Mouse (Mus musculus): ENCODE results near the gene Olfr547. TPM values are rescaled to one million over a fixed set of nuclear protein-coding genes. Genes with fewer than 3 reads are reported as not detected.
A peak's percentile ranks its signal among the peaks of the same experiment; 100 is the strongest.
"Not testable (repeated sequence)": the region's sequence is repeated elsewhere in the genome, so short reads cannot be mapped to it uniquely, and the experiment has no call there.

The Olfr547 gene
- total RNA-seq (2021) (not detected), polyA plus RNA-seq (2012; rRNA removed) (not detected in 2 replicates)
- long read RNA-seq, result 0 reads

DNA sequence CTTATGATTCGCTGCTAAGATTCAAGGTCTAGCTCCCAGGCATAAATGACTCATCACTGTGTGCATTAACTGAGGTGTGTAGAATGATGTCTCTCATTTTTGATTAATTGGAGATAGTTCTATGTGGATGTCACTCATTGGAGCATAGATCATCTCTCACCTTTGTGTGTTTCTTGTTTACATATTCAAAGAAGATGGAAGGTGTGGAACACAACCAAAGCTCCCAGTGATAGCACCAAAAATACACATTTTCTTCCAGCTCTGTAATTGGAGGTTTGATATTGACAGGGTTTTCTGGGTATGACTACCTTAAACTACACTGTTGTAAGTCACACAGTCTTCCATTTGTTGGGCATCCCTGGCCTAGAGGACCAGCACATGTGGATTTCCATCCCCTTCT is at the start of gene Olfr547:
Olfr547 (plus strand) TSS at position 301 of the 400 bp plus-strand sequence.
- no peak for DNase-seq

DNA sequence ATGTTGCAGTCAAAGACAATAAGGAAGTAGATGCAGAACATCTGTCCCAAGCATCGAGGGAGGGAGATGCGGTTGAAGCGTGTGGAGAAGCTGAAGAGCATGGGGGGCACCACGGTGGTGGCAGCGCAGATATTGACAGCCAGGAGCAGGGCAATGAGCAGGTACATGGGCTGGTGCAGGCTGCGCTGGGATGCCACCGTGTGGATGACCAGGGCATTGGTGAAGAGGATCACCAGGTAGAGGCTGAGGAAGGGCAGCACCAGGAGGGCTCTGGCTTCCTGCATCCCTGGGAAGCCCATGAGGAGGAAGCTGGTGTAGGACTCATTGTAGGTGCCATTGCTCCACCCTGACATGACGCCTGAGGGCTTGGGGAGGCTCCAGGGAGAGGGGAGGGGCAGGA is 49.8 kb upstream of the Olfr547 start:
- DNase-seq, result not testable (repeated sequence)

DNA sequence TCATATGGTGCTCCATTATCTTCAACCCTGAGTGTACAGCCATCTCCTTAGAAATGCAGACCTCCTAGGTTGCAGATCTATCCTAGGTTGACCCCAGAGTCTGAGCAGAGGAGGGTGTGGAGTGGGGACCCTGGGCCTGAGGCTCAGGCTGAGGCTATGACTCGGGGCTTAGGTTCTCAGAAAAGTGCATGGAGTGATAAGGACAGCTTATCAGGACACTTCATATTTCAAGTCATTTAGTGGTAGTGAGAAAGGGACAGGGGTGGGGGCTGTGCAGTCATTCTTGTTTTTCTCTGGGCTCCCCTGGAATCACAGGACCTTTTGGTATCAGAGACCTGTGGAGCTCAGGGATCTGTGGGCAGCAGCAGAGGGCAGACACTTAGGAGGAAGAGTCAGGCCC is 48.4 kb upstream of the Olfr547 start:
- DNase-seq, result no peak

DNA sequence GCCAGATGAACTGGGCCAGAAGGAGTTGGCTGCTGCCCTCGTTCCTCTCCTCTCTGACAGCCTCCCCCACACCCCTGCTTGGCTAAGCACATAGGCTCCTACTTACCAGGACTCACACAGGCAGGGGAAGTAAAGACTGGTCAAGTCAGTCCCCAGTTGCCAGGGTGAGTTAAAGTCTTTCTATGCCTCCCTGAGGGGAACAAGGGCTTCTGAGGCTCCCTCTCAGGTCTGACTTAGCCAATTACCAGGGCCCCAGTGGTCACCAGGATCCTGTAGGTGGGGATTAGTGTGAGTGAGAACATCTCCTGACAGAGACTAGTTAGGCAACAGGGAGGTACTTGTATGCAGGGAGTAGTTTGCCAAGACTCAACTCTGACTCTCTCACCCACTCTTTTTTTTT is 46.4 kb upstream of the Olfr547 start, which contains the start of gene Olfr544:
Olfr544 (minus strand) TSS at position 153 of the 400 bp plus-strand sequence.
- no peak for DNase-seq

DNA sequence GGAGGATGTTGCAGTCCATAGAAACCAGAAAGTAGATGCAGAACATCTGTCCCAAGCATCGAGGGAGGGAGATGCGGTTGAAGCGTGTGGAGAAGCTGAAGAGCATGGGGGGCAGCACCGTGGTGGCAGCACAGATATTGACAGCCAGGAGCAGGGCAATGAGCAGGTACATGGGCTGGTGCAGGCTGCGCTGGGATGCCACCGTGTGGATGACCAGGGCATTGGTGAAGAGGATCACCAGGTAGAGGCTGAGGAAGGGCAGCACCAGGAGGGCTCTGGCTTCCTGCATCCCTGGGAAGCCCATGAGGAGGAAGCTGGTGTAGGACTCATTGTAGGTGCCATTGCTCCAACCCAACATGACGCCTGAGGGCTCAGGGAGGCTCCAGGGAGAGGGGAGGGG is 40.1 kb upstream of the Olfr547 start:
- not testable (repeated sequence) for DNase-seq

DNA sequence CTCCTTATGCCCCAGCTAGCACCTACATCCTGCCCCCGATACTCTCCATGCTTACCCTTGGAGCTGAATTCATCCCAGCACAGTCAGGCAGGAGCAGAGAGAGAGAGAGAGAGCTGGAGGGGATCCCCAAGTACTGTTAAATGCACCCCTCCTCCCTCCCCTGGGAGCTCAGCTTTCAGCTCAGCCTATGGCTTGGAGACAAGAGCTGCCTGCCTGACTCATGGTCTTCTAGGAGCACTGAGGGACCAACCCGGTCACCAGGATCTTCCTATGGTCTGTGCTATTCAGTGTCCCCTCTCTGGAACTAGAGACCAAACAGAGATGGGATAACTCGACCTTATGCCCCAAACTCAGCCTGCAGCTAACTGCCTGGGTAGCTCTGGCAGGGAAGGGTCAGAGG is 35.1 kb upstream of the Olfr547 start, which contains the start of gene Olfr545:
Olfr545 (minus strand) TSS at position 101 of the 400 bp plus-strand sequence.
- DNase-seq, result no peak

DNA sequence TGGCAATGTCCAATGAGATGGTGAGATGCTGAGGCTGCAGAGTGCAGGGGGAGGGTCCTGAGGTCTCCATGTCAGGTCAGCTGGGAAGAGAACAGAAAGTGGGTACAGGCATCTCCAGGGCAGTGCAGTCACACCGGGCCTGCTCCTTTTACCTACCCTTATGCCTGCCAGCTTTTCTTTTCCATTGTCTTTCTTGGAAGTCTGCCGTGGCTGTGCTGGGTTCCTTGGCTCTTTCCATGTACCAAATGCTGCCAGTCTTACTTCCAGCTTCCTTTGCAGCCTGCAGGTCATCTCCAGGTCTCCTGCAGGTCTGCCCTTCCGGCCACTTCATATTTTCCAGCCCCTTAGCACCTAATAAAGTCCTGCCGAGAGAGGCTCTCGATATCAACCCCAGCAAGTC is 32.6 kb upstream of the Olfr547 start:
- DNase-seq, result no peak

DNA sequence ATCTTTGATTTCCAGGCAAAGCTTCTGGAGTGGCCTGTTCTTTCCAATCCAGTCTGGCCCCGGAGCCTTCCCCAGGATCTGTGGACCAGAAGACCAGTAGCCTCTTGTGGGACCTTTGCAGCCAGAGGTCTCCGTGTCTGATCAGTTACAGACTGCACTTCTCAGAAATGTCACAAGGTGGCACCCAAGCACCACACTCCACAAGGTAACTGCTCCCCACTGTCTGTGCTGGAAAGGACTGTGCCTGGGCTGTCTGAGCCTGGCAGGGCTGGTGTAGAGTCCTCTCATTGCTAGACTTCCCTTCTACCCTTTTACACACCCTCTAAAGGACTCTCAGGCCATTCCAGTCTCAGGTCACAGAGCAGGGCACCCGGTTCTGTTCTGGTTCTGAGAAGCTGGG is 27.7 kb upstream of the Olfr547 start:
- peak; percentile 76 for DNase-seq

DNA sequence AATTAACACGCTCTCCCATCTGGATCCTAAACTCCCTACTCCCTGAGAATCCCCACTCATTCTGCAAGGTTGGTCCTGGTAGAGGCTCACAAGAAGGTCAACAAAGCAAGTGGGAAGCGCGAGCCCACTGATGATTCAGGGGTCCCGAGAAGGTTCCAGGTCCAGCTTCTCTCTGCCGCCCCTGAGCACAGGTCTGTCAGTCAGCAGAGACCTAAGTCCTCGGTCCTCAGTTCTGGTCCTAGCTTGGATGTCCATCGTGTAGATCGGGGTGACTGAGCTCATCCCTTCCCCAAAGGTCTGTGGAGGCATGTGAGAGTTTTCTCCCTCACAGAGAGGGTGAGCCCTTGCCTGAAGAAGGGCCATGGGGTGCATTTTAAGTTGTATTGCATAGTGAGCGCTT is 26.5 kb upstream of the Olfr547 start:
- DNase-seq, result no peak

DNA sequence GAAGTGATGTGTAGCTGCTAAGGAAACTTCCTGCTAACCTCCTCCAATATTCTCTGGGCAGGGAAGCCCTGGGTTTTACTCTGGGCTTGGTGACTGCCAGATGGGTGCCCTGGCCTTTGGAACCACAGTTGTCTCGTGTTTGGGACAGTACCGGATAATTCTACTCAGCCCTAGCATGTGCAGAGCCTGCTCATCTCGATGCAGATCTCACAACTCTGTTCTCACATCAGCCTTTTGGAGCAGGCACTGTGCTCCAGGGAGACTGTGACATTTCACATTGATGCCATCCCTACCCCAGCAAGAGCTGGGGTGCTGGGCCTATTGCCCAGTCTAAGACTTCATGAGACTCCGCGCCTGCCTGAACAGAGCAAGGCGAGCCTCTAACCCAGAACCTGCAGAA is 25.9 kb upstream of the Olfr547 start:
- DNase-seq, result no peak

DNA sequence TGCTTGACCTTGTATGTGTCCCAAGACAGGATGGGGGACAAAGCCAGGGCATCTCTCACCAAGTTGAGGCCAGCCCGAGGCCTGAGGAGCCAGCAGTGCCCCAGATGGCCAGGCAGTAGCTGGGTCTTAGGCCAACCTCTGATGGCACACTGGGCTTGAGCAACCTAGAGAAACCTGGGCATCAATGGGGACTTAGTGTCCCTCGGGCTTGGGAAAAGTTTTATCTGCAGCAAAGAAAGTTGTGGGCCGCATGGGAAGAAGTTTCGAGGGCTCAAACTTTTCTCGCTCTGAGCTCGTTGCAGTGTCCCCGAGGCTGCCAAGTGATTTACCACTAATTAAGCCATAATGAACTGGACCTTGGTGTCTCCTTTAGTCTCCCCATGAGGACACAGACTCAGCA is 24.8 kb upstream of the Olfr547 start:
- DNase-seq, result no peak

DNA sequence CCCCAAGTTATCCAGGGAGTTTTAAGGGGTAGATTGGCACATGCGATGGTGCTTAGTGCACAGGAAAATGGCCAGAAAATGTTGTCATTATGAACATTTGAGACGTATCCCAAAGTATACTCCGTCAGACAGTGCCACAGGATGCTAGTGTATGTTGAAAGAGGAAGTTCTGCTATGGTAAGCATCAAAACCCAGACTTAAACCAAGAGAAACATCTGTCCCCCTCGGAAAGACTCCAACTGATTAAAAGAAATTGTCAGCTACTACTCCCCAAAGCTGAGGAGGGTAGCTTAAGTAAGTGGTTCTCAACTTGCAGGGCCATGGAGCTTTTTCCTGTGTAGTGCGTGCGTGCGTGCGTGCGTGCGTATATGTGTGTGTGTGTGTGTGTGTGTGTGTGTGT is 22.6 kb upstream of the Olfr547 start:
- DNase-seq, result no peak

DNA sequence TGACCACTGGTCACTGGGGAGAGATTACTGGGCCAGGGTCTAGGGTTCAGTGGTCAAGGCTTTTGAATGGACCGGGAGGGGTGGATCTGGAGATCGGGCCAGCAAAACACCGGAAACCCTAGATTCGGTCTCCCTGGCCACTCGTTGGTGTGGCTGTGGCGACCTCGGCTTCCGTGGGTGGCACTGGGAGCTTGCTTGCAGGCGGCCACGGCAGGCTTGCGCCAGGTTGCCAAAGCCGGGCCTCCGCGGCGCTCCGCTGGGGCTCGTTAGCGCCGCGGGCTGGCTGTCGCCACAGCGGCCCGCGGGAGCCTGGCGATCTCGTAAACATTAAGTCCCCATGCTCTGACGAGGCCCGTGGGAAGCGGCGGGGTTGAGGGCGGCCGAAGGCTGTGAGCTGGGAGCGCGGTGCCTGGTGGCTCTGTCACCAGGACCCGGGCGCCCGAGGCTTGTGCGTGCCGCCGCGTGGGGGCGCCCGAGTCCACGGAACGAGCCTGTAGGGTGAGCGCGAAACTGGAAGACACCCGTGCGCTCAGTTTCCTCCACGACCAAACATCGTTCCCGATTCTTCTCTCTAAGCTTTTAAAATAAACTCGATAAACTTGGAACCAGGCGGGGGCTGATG is 21.6 kb upstream of the Olfr547 start:
- peak; percentile 90 for DNase-seq

DNA sequence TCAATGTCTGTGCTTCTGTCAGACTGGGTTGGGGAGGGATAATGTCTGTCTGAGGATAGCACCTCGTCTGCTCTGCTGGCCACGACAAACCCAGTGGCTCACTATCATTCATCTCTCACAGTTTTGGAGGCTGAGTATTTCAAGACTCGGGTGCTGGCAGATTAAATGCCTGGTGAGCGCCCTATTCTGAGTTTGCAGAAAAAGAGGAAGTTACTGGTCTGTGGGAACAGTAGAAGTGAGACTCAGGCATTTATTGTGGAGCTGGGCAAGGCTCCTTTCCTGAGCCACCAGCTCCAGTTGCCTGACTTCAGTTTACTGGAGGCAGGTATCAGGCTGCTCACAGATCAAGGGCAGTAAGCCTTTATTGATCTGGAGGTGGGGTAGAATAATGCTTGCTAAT is 20.4 kb upstream of the Olfr547 start:
- no peak for DNase-seq

DNA sequence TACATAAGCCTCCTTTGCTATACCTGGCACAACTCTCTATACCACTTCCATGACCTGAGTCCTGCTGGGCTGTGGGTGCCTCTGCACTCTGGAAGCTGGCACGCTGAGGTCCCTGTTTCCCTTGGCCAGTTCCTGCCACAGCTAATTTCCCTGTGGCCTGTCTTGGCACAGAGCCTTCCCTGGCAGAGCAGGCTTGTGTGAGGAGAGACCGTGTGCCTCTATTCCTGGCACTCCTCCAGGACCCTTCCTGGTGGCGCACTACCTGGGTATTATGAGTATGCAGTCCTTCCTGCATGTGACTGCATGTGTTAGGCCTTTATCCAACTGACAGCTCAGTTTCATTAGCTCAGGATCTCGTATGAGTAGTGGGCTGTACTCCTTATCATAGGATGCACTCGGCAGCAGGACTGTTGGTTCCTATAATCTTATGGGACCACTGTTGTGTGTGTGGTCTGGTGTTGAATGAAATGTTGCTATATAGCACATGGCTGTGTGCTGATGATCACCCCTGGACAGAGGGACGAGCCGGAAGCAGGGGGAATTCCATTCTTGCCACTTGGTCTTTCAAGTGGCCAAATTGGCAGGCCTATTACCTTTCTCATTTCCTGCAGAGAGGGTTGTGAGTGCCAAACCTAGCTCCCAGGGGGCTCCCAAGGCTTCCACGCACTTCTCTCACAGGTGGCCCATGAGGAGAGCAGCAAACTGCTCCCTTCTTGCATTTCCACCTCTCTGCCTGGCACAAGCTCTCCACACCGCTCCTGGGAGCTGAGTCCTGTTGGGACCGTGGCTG is 18.1 kb upstream of the Olfr547 start:
- peak; percentile 15 for DNase-seq

DNA sequence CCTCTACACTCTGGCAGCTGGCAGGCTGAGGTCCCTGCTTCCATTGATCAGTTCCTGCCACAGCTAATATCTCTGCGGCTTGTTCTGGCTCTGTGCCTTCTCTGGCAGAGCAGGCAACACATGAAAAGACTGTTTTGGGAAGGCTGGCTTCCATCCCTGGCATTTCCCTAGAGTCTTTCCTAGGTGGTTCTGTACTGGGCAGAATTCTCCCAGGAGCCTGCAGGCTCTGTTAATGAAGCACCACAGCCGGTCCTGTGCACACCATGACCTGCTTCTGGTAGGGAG is 17.6 kb upstream of the Olfr547 start:
- DNase-seq, result peak; percentile 17

DNA sequence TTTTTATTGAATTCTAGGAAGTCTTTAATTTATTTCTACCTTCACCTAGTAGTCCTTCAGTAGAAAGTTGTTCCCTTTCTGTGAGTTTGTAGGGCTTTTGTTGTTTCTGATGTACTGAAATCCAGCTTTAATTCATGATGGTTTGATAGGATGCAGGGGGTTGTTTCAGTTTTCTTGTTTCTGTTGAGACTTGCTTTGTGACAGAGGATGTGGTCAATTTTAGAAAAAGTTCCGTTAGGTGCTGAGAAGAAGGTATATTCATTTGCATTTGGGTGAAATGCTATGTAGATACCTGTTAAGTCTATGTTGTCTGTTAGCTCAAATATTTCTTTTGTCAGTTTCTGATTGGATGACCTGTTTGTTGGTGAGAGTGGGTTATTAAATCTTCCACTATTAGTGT is 5.5 kb upstream of the Olfr547 start:
- no peak for DNase-seq

DNA sequence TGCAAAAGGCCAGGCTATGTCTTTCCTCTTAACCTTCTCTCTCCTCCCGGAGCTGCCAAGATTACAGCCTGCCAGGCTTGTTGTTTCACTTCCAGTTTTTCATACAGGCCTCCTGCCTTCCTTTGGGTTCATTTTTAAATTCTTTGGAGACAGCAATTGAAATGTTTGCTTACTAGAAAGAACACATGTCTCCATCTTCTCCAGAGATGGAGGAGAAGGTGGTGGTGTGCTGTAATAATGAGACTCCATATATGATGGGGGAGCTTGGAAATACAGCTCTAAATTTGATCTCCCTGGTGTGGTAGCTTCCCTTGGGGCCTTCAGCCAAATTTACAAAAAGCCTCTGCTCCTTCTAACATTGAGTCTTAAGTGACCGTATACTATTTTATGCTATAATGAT is 6.0 kb downstream of the Olfr547 start, which contains the start of gene Olfr548-ps1:
Olfr548-ps1 (plus strand) TSS at position 301 of the 400 bp plus-strand sequence.
- no peak for DNase-seq

DNA sequence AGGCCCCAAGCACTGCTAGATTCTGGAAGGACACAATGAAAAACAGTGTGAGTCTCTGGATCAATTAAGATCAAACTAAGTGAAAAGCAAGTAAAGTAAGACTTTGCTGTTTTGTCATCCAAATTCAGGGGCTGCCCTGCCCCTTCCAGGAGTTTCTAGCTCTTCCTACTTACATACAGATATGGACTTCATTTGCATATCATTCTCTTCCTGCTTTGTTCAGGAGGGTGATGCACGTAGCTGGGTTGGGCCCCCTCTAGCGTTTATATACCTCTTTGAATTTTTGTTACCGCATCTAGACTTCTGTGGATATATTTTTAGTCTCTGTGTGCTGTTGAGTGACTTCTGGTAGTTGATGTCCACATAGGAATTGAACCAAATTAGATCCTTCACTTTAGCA is 6.7 kb downstream of the Olfr547 start:
- DNase-seq, result no peak

DNA sequence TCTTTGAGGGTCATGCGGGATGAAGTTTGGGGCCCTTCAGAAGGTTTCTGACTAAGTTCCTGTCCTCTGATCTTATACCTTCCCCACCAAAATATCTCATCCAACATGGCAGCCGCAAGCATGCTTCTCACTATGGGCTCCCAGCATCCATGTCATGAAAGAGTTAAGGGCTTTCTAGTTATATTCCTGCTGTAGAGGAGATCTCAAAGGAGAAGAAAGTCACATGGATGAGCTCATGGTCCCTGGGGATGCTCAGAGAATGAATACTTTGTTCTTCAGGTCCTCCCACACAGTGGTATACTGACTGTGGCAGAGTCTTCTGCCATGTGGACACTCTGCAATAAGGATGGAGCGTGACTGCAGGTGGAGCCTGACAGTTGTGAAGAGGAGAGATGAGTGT is 15.0 kb downstream of the Olfr547 start, which contains the start of gene Olfr549:
Olfr549 (plus strand) TSS at position 301 of the 400 bp plus-strand sequence.
- DNase-seq, result no peak

DNA sequence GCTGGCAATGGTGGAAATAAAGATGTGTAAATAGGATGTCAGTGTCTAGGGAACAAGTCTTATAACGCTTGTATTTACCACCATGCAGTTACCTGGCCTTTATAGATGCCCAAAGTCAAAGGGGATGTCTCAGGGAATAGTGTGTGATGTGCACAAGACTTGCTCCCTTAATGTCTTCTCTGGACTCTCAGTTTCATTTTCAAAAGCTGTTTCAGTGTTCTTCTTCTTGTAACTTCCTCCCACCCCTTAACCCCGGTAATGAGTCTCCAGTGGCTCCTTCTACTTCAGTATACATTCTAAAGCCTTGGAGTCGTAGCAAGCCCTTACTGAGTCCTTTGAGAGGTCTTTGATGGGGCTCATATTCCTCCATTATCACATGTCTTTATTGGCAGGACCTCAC is 18.7 kb downstream of the Olfr547 start:
- no peak for DNase-seq

DNA sequence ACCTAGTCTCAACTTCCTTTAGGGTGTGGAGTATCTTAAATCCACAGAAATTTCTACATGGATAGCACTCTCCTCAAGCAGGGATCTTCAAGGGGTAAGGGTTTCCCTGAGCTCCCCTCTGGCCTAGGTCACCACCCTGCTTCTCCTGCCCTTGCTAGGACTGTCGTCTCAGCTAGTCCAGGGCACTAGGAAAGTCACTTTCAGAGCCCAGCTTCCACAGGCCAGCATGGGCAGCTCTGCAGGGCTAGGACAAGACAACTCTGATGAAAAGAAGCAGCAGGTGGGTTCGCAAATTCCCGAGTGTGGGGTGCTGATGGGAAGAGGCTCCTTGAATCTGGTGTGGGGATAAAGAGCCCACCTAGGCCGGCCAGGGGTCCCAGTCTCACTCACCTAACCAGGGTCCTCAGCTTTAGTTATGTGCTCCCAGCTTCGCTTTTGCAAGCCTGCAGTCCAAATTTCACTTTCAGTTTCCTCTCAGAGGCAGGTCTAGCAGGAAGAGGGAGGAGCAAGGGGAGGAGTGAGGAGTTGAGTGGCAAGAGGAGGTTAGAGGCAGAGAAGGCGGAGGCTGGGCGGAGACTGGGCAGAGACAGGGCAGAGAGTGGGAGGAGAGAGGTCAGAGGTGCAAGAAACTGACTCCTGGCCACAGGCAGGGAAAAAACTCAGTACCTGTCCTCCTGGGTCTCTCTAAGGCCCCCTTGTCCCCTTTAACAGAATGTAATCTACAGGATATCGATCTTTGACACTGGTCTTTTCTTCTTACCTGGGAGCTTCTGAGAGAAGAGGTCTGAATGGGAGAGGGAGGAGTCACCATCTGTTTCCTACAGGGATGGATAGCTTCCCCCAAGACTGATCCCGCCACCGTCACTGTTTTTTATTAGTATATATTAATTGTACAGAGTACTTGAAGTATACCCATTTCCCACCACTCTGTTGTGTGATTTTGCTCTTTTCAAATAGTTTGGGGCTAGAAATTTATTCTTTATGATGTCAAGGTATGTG is 30.7 kb downstream of the Olfr547 start, which contains the start of gene Trim21:
Trim21 (minus strand) TSS at position 488 of the 999 bp plus-strand sequence.
- peak; percentile 95 for DNase-seq
